Mouse (Mus musculus) heart, adult 9 months (tissue): ENCODE measurements at regions not wholly inside any gene's neighbourhood (a gene's known extent, or its start where the extent isn't known, plus 50 kb on each side); places are given as distances from the start of the nearest gene placed in this dataset.

Experiments
- DNase-seq, 2 experiments: peaks; one replicate each; pipeline ENCODE4 v3.0.0; 2022; ENCODE audit warnings: low spot score in 2 of 2

- no peak for DNase-seq
Observed at GRCm38 (mm10) chr6:107797845-107798244, 267.0 kb upstream of the Setmar start.

GRCm38 (mm10) chr6:107803056-107803455 is 261.8 kb upstream of the Setmar start:
- DNase-seq = no peak
